In the genomic region with DNA sequence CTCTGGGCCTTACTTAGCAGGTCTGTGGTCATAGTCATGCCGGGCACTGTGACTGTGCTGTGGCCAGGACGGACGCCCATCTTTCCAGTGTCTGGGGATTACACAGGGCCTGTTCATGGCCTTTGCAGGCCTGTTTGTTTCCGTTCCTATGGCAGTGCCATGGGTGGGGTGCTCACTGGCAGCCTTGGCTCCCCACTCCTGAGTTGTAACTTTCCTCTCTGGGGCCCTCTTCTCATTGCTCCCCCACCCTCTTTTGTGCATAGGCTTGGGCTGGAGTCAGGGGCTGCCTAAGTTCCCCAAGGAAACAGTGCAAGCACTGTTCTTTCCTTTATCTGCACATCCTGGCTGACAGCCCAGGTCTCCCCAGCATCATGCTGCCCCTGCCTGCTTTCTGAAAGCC, we compare ENCODE assay signal across 17 mouse cellular contexts.
DNase-seq lines count a peak whose midpoint lies in the region; ATAC-seq and TF ChIP-seq lines count a peak whose summit lies in the region.
"Had no signal": no experiment of that assay in that cellular context is flagged by ENCODE, and none has a peak within 500 bp of the region (broad histone marks: within the 10 kb centered on the region; RNA-seq: fewer than 3 reads in every experiment).

No protein-coding gene starts in this region.

- H3K4me1 ChIP-seq in heart, embryonic 14.5 days (ENCODE audit: control insufficient read depth in 2 of 2, insufficient read depth in 2 of 2, low read length in 2 of 2), result peaks cover 2 to 4% of the 10 kb centered on the region in 2 experiments; a peak in 2 of 4 replicates
- H3K4me1 ChIP-seq in heart, embryonic 10.5 days, result 0 out of 2 replicates have a peak, but pooled peaks cover 10% of the 10 kb centered on the region
- H3K4me1 ChIP-seq in midbrain, embryonic 13.5 days (replicated peaks), result no peaks in the 10 kb centered on the region
- H3K4me1 ChIP-seq in midbrain, embryonic 10.5 days, result no peaks in the 10 kb centered on the region
- H3K4me1 ChIP-seq in limb, embryonic 10.5 days, result 0 out of 2 replicates have a peak, but pooled peaks cover 7% of the 10 kb centered on the region
- H3K4me1 ChIP-seq in stomach, postnatal 0 days (replicated peaks; ENCODE audit: control insufficient read depth, insufficient read depth), result peaks cover 5% of the 10 kb centered on the region; the same call in 1 of the 2 replicates

- TF ChIP-seq CTCF in stomach, postnatal 0 days (IDR thresholded peaks at IDR 0.05; ENCODE audit: low read depth), result no peak

- no peak for DNase-seq in heart, embryonic 10.5 days (ENCODE audit: low spot score)
- DNase-seq in midbrain, embryonic 10.5 days (ENCODE audit: low spot score), result no peak
- DNase-seq in limb, embryonic 10.5 days (ENCODE audit: low spot score), result no peak
- DNase-seq in stomach, postnatal 0 days (ENCODE audit: low spot score), result no peak
- no peak for DNase-seq in gastrocnemius, postnatal 10 days
- DNase-seq: adrenal gland, postnatal 10 days; cerebellum, adult 18-20 months; cerebellum, postnatal 36 days; kidney, adult 9 months; kidney, postnatal 4 days; liver; liver, postnatal 0 days; right cerebral cortex, adult 18-20 months; thymus, adult 18-20 months had no signal

- TF ChIP-seq EP300 in stomach, postnatal 0 days (optimal IDR thresholded peaks at IDR 0.05), result no peak

- no peak overlapping the region for H3K4me2 ChIP-seq in heart, embryonic 14.5 days (ENCODE audit: low read length)
- no peak overlapping the region for H3K4me2 ChIP-seq in midbrain, embryonic 13.5 days (replicated peaks)
- H3K4me2 ChIP-seq in stomach, postnatal 0 days (replicated peaks; ENCODE audit: low read depth), result no peak overlapping the region

- 79% methylated on average over 4 of the region's 4 CpGs for WGBS in heart, embryonic 14.5 days
- WGBS in heart, embryonic 10.5 days, result 82% methylated on average over 4 of the region's 4 CpGs
- WGBS in midbrain, embryonic 13.5 days, result 76% methylated on average over 4 of the region's 4 CpGs
- 87% methylated on average over 4 of the region's 4 CpGs for WGBS in midbrain, embryonic 10.5 days
- 88% methylated on average over 4 of the region's 4 CpGs for WGBS in limb, embryonic 10.5 days
- WGBS in stomach, postnatal 0 days, result 75% methylated on average over 4 of the region's 4 CpGs

- H3K27me3 ChIP-seq in heart, embryonic 14.5 days (ENCODE audit: control insufficient read depth, insufficient read depth, low read length), result peaks cover 6% of the 10 kb centered on the region; the same call in 1 of the 2 replicates
- peaks cover 90% of the 10 kb centered on the region for H3K27me3 ChIP-seq in heart, embryonic 10.5 days (ENCODE audit: insufficient read depth, poor library complexity, severe bottlenecking)
- H3K27me3 ChIP-seq in midbrain, embryonic 13.5 days, result no peaks in the 10 kb centered on the region
- 0 out of 2 replicates have a peak, but pooled peaks cover 3% of the 10 kb centered on the region for H3K27me3 ChIP-seq in midbrain, embryonic 10.5 days (ENCODE audit: low read depth, poor library complexity, severe bottlenecking)
- peaks cover 20% of the 10 kb centered on the region; the same call in 1 of the 2 replicates for H3K27me3 ChIP-seq in limb, embryonic 10.5 days (ENCODE audit: low read depth, poor library complexity, severe bottlenecking)
- no peaks in the 10 kb centered on the region for H3K27me3 ChIP-seq in stomach, postnatal 0 days (ENCODE audit: control insufficient read depth, insufficient read depth, low read length)

- H3K4me3 ChIP-seq in heart, embryonic 14.5 days (ENCODE audit: control insufficient read depth in 1 of 2, insufficient read depth in 1 of 2, low read depth in 1 of 2, low read length in 2 of 2), result no peak overlapping the region
- no peak overlapping the region for H3K4me3 ChIP-seq in heart, embryonic 10.5 days
- no peak overlapping the region for H3K4me3 ChIP-seq in midbrain, embryonic 13.5 days (replicated peaks)
- H3K4me3 ChIP-seq in midbrain, embryonic 10.5 days, result no peak overlapping the region
- no peak overlapping the region for H3K4me3 ChIP-seq in limb, embryonic 10.5 days
- no peak overlapping the region for H3K4me3 ChIP-seq in stomach, postnatal 0 days (ENCODE audit: low read depth, low read length)

- no peak overlapping the region for H3K9ac ChIP-seq in heart, embryonic 14.5 days (ENCODE audit: low read length)
- H3K9ac ChIP-seq in midbrain, embryonic 13.5 days (replicated peaks), result no peak overlapping the region
- no peak overlapping the region for H3K9ac ChIP-seq in stomach, postnatal 0 days (ENCODE audit: low read length)
- H3K9ac ChIP-seq: liver, postnatal 0 days had no signal

- no peaks in the 10 kb centered on the region; the same call in 1 of the 2 replicates for H3K9me3 ChIP-seq in heart, embryonic 14.5 days (ENCODE audit: control insufficient read depth, low read length)
- H3K9me3 ChIP-seq in heart, embryonic 10.5 days, result 0 out of 2 replicates have a peak, but pooled peaks cover under 1% of the 10 kb centered on the region
- H3K9me3 ChIP-seq in midbrain, embryonic 13.5 days, result no peaks in the 10 kb centered on the region
- H3K9me3 ChIP-seq in midbrain, embryonic 10.5 days (replicated peaks), result no peaks in the 10 kb centered on the region
- H3K9me3 ChIP-seq in limb, embryonic 10.5 days (replicated peaks), result no peaks in the 10 kb centered on the region
- no peaks in the 10 kb centered on the region for H3K9me3 ChIP-seq in stomach, postnatal 0 days (ENCODE audit: control insufficient read depth, low read length)

- H3K36me3 ChIP-seq in heart, embryonic 14.5 days (ENCODE audit: control insufficient read depth, insufficient read depth, low read length), result no peaks in the 10 kb centered on the region
- H3K36me3 ChIP-seq in heart, embryonic 10.5 days, result no peaks in the 10 kb centered on the region
- no peaks in the 10 kb centered on the region for H3K36me3 ChIP-seq in midbrain, embryonic 13.5 days
- no peaks in the 10 kb centered on the region for H3K36me3 ChIP-seq in midbrain, embryonic 10.5 days
- H3K36me3 ChIP-seq in limb, embryonic 10.5 days, result no peaks in the 10 kb centered on the region
- H3K36me3 ChIP-seq in stomach, postnatal 0 days (ENCODE audit: control insufficient read depth, insufficient read depth, low read length), result no peaks in the 10 kb centered on the region

- no peak for ATAC-seq in heart, embryonic 14.5 days (ENCODE audit: insufficient number of reproducible peaks, insufficient read depth, low FRiP score, low read depth)
- peak; percentile 55 for ATAC-seq in midbrain, embryonic 13.5 days
- ATAC-seq in stomach, postnatal 0 days (ENCODE audit: low FRiP score, low TSS enrichment), result 0 out of 2 replicates have a peak, but pooled peaks have one; percentile 13
- ATAC-seq: liver, postnatal 0 days had no signal

- H3K27ac ChIP-seq in heart, embryonic 14.5 days (replicated peaks in 1 of 2; ENCODE audit: control insufficient read depth in 1 of 2, insufficient read depth in 1 of 2, low read depth in 2 of 2, low read length in 2 of 2), result peak overlapping the region; percentile 14 to 29; a peak in 1 of 4 replicates
- no peak overlapping the region; the same call in 1 of the 2 replicates for H3K27ac ChIP-seq in heart, embryonic 10.5 days
- no peak overlapping the region for H3K27ac ChIP-seq in midbrain, embryonic 13.5 days
- no peak overlapping the region for H3K27ac ChIP-seq in midbrain, embryonic 10.5 days (replicated peaks)
- peak overlapping the region; percentile 44; the same call in 1 of the 2 replicates for H3K27ac ChIP-seq in limb, embryonic 10.5 days
- H3K27ac ChIP-seq in stomach, postnatal 0 days (replicated peaks), result no peak overlapping the region
- H3K27ac ChIP-seq: macrophage had no signal

Comparison
In these comparisons a context has a peak if more than half of its experiments do, and no peak if none do; other contexts are left out.
1. H3K27ac ChIP-seq: peak in heart, embryonic 14.5 days (2 of 2) and limb, embryonic 10.5 days (single experiment); none in heart, embryonic 10.5 days (single experiment), midbrain, embryonic 13.5 days (single experiment), midbrain, embryonic 10.5 days (single experiment) and stomach, postnatal 0 days (single experiment).